Mouse (Mus musculus) heart, adult 2 months (tissue): ENCODE data around the gene Metap1d. TPM values are rescaled to one million over a fixed set of nuclear protein-coding genes. Genes with fewer than 3 reads are reported as not detected.

Source experiments
- DNase-seq, 2 experiments: peaks; one replicate each; pipeline ENCODE4 v3.0.0; 2021
- H3K27ac ChIP-seq: fragments of 200-600 bp; 2 replicates; pipeline ENCODE4 v1.8.1; 2022
- H3K27me3 ChIP-seq: fragments of 200-500 bp; 2 replicates; pipeline ENCODE4 v1.6.1; 2012; ENCODE audit warnings: mild to moderate bottlenecking, low read length, inconsistent platforms, mixed read lengths; ENCODE audit not compliant: control insufficient read depth, insufficient read depth
- H3K36me3 ChIP-seq: fragments of 200-500 bp; 2 replicates; pipeline ENCODE4 v1.6.1; 2012; ENCODE audit warnings: low read length, inconsistent platforms; ENCODE audit not compliant: control insufficient read depth, insufficient read depth
- H3K4me1 ChIP-seq: fragments of 200-500 bp; 2 replicates; pipeline ENCODE4 v1.6.1; 2011; ENCODE audit warnings: low read length; ENCODE audit not compliant: control insufficient read depth, insufficient read depth
- H3K4me3 ChIP-seq: fragments of 200-600 bp; 2 replicates; pipeline ENCODE4 v1.8.1; 2022
- H3K79me2 ChIP-seq: fragments of 200-500 bp; replicated peaks from 2 replicates; pipeline ENCODE4 v1.6.1; 2012; ENCODE audit warnings: mild to moderate bottlenecking, inconsistent platforms, low read length, moderate library complexity, mixed read lengths; ENCODE audit not compliant: control insufficient read depth, insufficient read depth
- H3K9ac ChIP-seq: fragments of 200-500 bp; 2 replicates; pipeline ENCODE4 v1.6.1; 2012; ENCODE audit warnings: low read depth, mild to moderate bottlenecking, control low read depth, inconsistent platforms, low read length, mixed read lengths
- CTCF ChIP-seq: fragments of 200-600 bp; IDR thresholded peaks from 2 replicates; pipeline ENCODE4 v1.8.1; 2022; ENCODE audit warnings: antibody characterized with exemption, mild to moderate bottlenecking, moderate library complexity
- EP300 ChIP-seq: fragments of 200-500 bp; IDR thresholded peaks from 2 replicates; pipeline ENCODE4 v1.6.1; 2011; ENCODE audit warnings: low read depth, low read length, control low read depth; ENCODE audit not compliant: insufficient read depth
- POLR2A ChIP-seq: fragments of 200-500 bp; IDR thresholded peaks from 2 replicates; pipeline ENCODE4 v1.6.1; 2011; ENCODE audit warnings: mild to moderate bottlenecking, low read depth, low read length, control low read depth; ENCODE audit not compliant: insufficient read depth
- WGBS: fragments of 180-500 bp; shearing (Covaris S2); methylation state at CpG from one replicate; pipeline ENCODE4 v1.1.7; 2018; 5-methylcytosine and 5-hydroxymethylcytosine counted together
- intact Hi-C: fragments of 180-260 bp; cut with DNase I; formaldehyde crosslinking; loops from one replicate; pipeline ENCODE4 v1.15.1; 2025
- polyA plus RNA-seq: library from polyadenylated mRNA; depleted of rRNA; stranded (reverse); fragments of >200 nt; gene quantifications from 2 replicates; pipeline ENCODE4 v1.2.3, GENCODE M21; 2012; rRNA removed
- total RNA-seq, 2 experiments: library from RNA; stranded (reverse); gene quantifications; 2 replicates each; pipeline ENCODE4 v1.2.3; 2021

Metap1d gene
- total and polyA plus RNA-seq, 3 experiments = 34.8 to 38.0 (median 35.2) TPM

- TF ChIP-seq POLR2A = no peak
- TF ChIP-seq EP300 = no peak
- TF ChIP-seq CTCF = no peak
- intact Hi-C loops = no loop called here
- 27% methylated on average over 3 of the region's 3 CpGs for WGBS
- H3K36me3 ChIP-seq = no peaks in the 10 kb centered on the region
- peaks cover 28% of the 10 kb centered on the region for H3K27me3 ChIP-seq
- H3K4me3 ChIP-seq = no peak overlapping the region
- no peaks in the 10 kb centered on the region for H3K79me2 ChIP-seq
- H3K27ac ChIP-seq = no peak overlapping the region
- no peak overlapping the region for H3K9ac ChIP-seq
- DNase-seq = no peak
- no peaks in the 10 kb centered on the region for H3K4me1 ChIP-seq
Measured at GRCm38 (mm10) chr2:71550330-71550729, 97.3 kb downstream of the Metap1d start.

- H3K36me3 ChIP-seq = no peaks in the 10 kb centered on the region
- H3K4me1 ChIP-seq = no peaks in the 10 kb centered on the region
- H3K4me3 ChIP-seq = no peak overlapping the region
- no peaks in the 10 kb centered on the region for H3K79me2 ChIP-seq
- peaks cover 16% of the 10 kb centered on the region for H3K27me3 ChIP-seq
- 2% methylated on average over 18 of the region's 18 CpGs for WGBS
- TF ChIP-seq POLR2A (no peak), EP300 (no peak), CTCF (no peak)
- no peak overlapping the region for H3K27ac ChIP-seq
- H3K9ac ChIP-seq = no peak overlapping the region
- intact Hi-C loops = no loop called here
- DNase-seq = no peak
Measured at GRCm38 (mm10) chr2:71551704-71552103, 98.6 kb downstream of the Metap1d start.

GRCm38 (mm10) chr2:71556071-71556470 lies 103.0 kb downstream of the Metap1d start:
- no peak for DNase-seq
- Histone ChIP-seq H3K27me3 (peaks cover 7% of the 10 kb centered on the region), H3K36me3 (no peaks in the 10 kb centered on the region), H3K9ac (no peak overlapping the region), H3K4me3 (no peak overlapping the region), H3K27ac (no peak overlapping the region), H3K4me1 (no peaks in the 10 kb centered on the region), H3K79me2 (no peaks in the 10 kb centered on the region)
- TF ChIP-seq CTCF (no peak), EP300 (no peak), POLR2A (no peak)
- WGBS = 66% methylated on average over 5 of the region's 5 CpGs
- intact Hi-C loops = no loop called here

- intact Hi-C loops = no loop called here
- 70% methylated on average over 9 of the region's 9 CpGs for WGBS
Measured at GRCm38 (mm10) chr2:71566466-71566865, 113.4 kb downstream of the Metap1d start.

GRCm38 (mm10) chr2:71573736-71574135 lies 120.7 kb downstream of the Metap1d start:
- H3K9ac ChIP-seq = no peak overlapping the region
- H3K27ac ChIP-seq = no peak overlapping the region
- H3K4me1 ChIP-seq = no peaks in the 10 kb centered on the region
- H3K4me3 ChIP-seq = no peak overlapping the region
- DNase-seq = no peak
- H3K79me2 ChIP-seq = no peaks in the 10 kb centered on the region
- H3K36me3 ChIP-seq = no peaks in the 10 kb centered on the region
- intact Hi-C loops = no loop called here
- WGBS = 44% methylated on average over 4 of the region's 4 CpGs
- H3K27me3 ChIP-seq = no peaks in the 10 kb centered on the region; the same call in 1 of the 2 replicates
- TF ChIP-seq CTCF = no peak
- no peak for TF ChIP-seq POLR2A
- TF ChIP-seq EP300 = no peak

More at GRCm38 (mm10) chr2:71566466-71566865, 113.4 kb downstream of the Metap1d start:
- Histone ChIP-seq H3K27me3 (no peaks in the 10 kb centered on the region), H3K4me3 (no peak overlapping the region), H3K9ac (no peak overlapping the region), H3K36me3 (no peaks in the 10 kb centered on the region), H3K79me2 (no peaks in the 10 kb centered on the region), H3K4me1 (no peaks in the 10 kb centered on the region), H3K27ac (no peak overlapping the region)
- DNase-seq = no peak
- TF ChIP-seq POLR2A (no peak), CTCF (no peak), EP300 (no peak)

Other genes with a start within 250 kb of the Metap1d start
- 10 to 100 TPM; 56.2 to 58.7 TPM for gene Dync1i2, start 241.6 kb upstream of the Metap1d start, total RNA-seq
- 19.9 and 35.8 TPM in 2 replicates for gene Dync1i2, start 241.6 kb upstream of the Metap1d start, polyA plus RNA-seq
- gene Slc25a12, start 85.5 kb upstream of the Metap1d start, total RNA-seq = 100 to 1,000 TPM; 228 to 252 TPM
- 154 and 212 TPM in 2 replicates for gene Slc25a12, start 85.5 kb upstream of the Metap1d start, polyA plus RNA-seq
- gene Hat1, start 64.3 kb upstream of the Metap1d start, total RNA-seq = 10 to 100 TPM; 28.1 to 28.4 TPM
- 7.6 and 16.4 TPM in 2 replicates for gene Hat1, start 64.3 kb upstream of the Metap1d start, polyA plus RNA-seq
- under 1 TPM; 0.23 to 0.39 TPM for gene Dlx1, start 74.8 kb downstream of the Metap1d start, total RNA-seq
- 0.14 and 0.26 TPM in 2 replicates for gene Dlx1, start 74.8 kb downstream of the Metap1d start, polyA plus RNA-seq
- gene Dlx2, start 93.5 kb downstream of the Metap1d start, total RNA-seq = not detected
- not detected in 2 replicates for gene Dlx2, start 93.5 kb downstream of the Metap1d start, polyA plus RNA-seq